Mouse (Mus musculus) urinary bladder, adult 2 months (tissue): ENCODE results near the gene Fbxo27. TPM values are rescaled to one million over a fixed set of nuclear protein-coding genes. Genes with fewer than 3 reads are reported as not detected.

Experiments
- DNase-seq: peaks from one replicate; pipeline ENCODE4 v3.0.0; 2022; ENCODE audit warnings: low spot score
- polyA plus RNA-seq: library from polyadenylated mRNA; depleted of rRNA; stranded (reverse); fragments of >200 nt; gene quantifications from 2 replicates; pipeline ENCODE4 v1.2.3, GENCODE M21; 2012

Fbxo27 gene
- polyA plus RNA-seq, 1 experiment = 12.6 TPM

- no peak for DNase-seq
These were observed 10.0 kb downstream of the Fbxo27 start for GRCm38 (mm10) chr7:28702601-28703143.

- no peak for DNase-seq
These were observed 16.8 kb downstream of the Fbxo27 start for GRCm38 (mm10) chr7:28709454-28709853.

GRCm38 (mm10) chr7:28710962-28711361 lies 18.3 kb downstream of the Fbxo27 start:
- DNase-seq = no peak

- DNase-seq = no peak
These were observed 22.0 kb downstream of the Fbxo27 start for GRCm38 (mm10) chr7:28714667-28715066.

GRCm38 (mm10) chr7:28715598-28715997 lies 22.9 kb downstream of the Fbxo27 start:
- DNase-seq = no peak

- peak; percentile 39 for DNase-seq
These were observed 24.1 kb downstream of the Fbxo27 start, which contains the start of gene Fbxo17 for GRCm38 (mm10) chr7:28716590-28717281. TSS of gene Fbxo17 (plus strand) at chr7:28716804.

GRCm38 (mm10) chr7:28717726-28718125 lies 25.1 kb downstream of the Fbxo27 start:
- no peak for DNase-seq

GRCm38 (mm10) chr7:28719159-28719558 lies 26.5 kb downstream of the Fbxo27 start:
- no peak for DNase-seq

GRCm38 (mm10) chr7:28719650-28720049 lies 27.0 kb downstream of the Fbxo27 start:
- no peak for DNase-seq

- DNase-seq = no peak
These were observed 28.3 kb downstream of the Fbxo27 start for GRCm38 (mm10) chr7:28720753-28721537.

- DNase-seq = no peak
These were observed 29.4 kb downstream of the Fbxo27 start for GRCm38 (mm10) chr7:28722079-28722478.

- no peak for DNase-seq
These were observed 32.0 kb downstream of the Fbxo27 start for GRCm38 (mm10) chr7:28724613-28725012.

- DNase-seq = peak; percentile 56
These were observed 34.0 kb downstream of the Fbxo27 start for GRCm38 (mm10) chr7:28726600-28726999.

GRCm38 (mm10) chr7:28727649-28728340 lies 35.1 kb downstream of the Fbxo27 start:
- no peak for DNase-seq

GRCm38 (mm10) chr7:28732341-28733142 lies 39.9 kb downstream of the Fbxo27 start:
- DNase-seq = peak; percentile 41

- DNase-seq = no peak
These were observed 40.6 kb downstream of the Fbxo27 start for GRCm38 (mm10) chr7:28733211-28733610.

GRCm38 (mm10) chr7:28735701-28736100 lies 43.1 kb downstream of the Fbxo27 start:
- DNase-seq = no peak

- no peak for DNase-seq
These were observed 47.2 kb downstream of the Fbxo27 start for GRCm38 (mm10) chr7:28739829-28740228.

GRCm38 (mm10) chr7:28740949-28741348 lies 48.3 kb downstream of the Fbxo27 start:
- DNase-seq = no peak

GRCm38 (mm10) chr7:28741368-28741708 lies 48.7 kb downstream of the Fbxo27 start:
- no peak for DNase-seq

GRCm38 (mm10) chr7:28741709-28742438 lies 49.2 kb downstream of the Fbxo27 start, which contains the start of the genes Mrps12 and Sars2:
TSS of gene Mrps12 (minus strand) at chr7:28741820.
TSS of gene Sars2 (plus strand) at chr7:28741992.
- DNase-seq = peak; percentile 97
